Mouse (Mus musculus) forebrain, embryonic 16.5 days (tissue): ENCODE results near the gene Gfi1. TPM values are rescaled to one million over a fixed set of nuclear protein-coding genes. Genes with fewer than 3 reads are reported as not detected.

Experiments
- ATAC-seq: fragments of 200-750 bp; cut with Nextera tagmentation; 2 replicates; pipeline ENCODE4 v1.8.0; 2017; ENCODE audit warnings: mild to moderate bottlenecking, moderate library complexity
- H3K27ac ChIP-seq: fragments of 300-500 bp; sonication (generic); 2 replicates; pipeline ENCODE4 v1.5.1; 2014; ENCODE audit warnings: low read length, control low read depth
- H3K27me3 ChIP-seq: fragments of 300-500 bp; sonication (generic); replicated peaks from 2 replicates; pipeline ENCODE4 v1.6.1; 2014; ENCODE audit warnings: low read length; ENCODE audit not compliant: control insufficient read depth, insufficient read depth
- H3K36me3 ChIP-seq: fragments of 300-500 bp; sonication (generic); 2 replicates; pipeline ENCODE4 v1.6.1; 2014; ENCODE audit not compliant: control insufficient read depth, insufficient read depth
- H3K4me1 ChIP-seq: fragments of 300-500 bp; sonication (generic); replicated peaks from 2 replicates; pipeline ENCODE4 v1.6.1; 2014; ENCODE audit warnings: low read length; ENCODE audit not compliant: control insufficient read depth, insufficient read depth
- H3K4me2 ChIP-seq: fragments of 300-500 bp; sonication (generic); 2 replicates; pipeline ENCODE4 v1.6.1; 2014; ENCODE audit warnings: mild to moderate bottlenecking, low read length, control low read depth
- H3K4me3 ChIP-seq: fragments of 300-500 bp; sonication (generic); replicated peaks from 2 replicates; pipeline ENCODE4 v1.5.1; 2014; ENCODE audit warnings: mild to moderate bottlenecking, low read length, control low read depth
- H3K9ac ChIP-seq: fragments of 300-500 bp; sonication (generic); replicated peaks from 2 replicates; pipeline ENCODE4 v1.6.1; 2014; ENCODE audit warnings: low read depth, low read length, control low read depth
- H3K9me3 ChIP-seq: fragments of 300-500 bp; sonication (generic); 2 replicates; pipeline ENCODE4 v1.6.1; 2016; ENCODE audit warnings: low read length; ENCODE audit not compliant: control insufficient read depth
- WGBS: fragments of 180-500 bp; shearing (Covaris S2); extraction: QIAGEN DNeasy Blood & Tissue Kit; methylation state at CpG from one replicate; pipeline ENCODE4 v1.1.7; 2014; 5-methylcytosine and 5-hydroxymethylcytosine counted together
- polyA plus RNA-seq: library from polyadenylated mRNA; unstranded; fragments of >200 nt; fragmentation: Nextera tagmentation; extraction: Ambion mirVana; gene quantifications from 2 replicates; pipeline ENCODE4 v1.2.1, GENCODE M21; 2015

The Gfi1 gene
- polyA plus RNA-seq, 1 experiment from 2014 or later = not detected

- Histone ChIP-seq H3K4me1 (peaks cover 44% of the 10 kb centered on the region), H3K9me3 (peaks cover 3% of the 10 kb centered on the region; the same call in 1 of the 2 replicates), H3K27ac (no peak overlapping the region), H3K4me3 (peak overlapping the region; percentile 8; the same call in 1 of the 2 replicates), H3K4me2 (peak overlapping the region; percentile 17; the same call in 1 of the 2 replicates), H3K27me3 (peaks cover 67% of the 10 kb centered on the region), H3K9ac (no peak overlapping the region), H3K36me3 (no peaks in the 10 kb centered on the region)
- WGBS = under 1% methylated on average over 52 of the region's 52 CpGs
- ATAC-seq = peak; percentile 13; the same call in 1 of the 2 replicates
Measured at GRCm38 (mm10) chr5:107724661-107725434, 988 bp downstream of the Gfi1 start.

GRCm38 (mm10) chr5:107723541-107724511 lies 2.0 kb downstream of the Gfi1 start:
- no peaks in the 10 kb centered on the region for H3K36me3 ChIP-seq
- peaks cover 44% of the 10 kb centered on the region for H3K4me1 ChIP-seq
- peak overlapping the region; percentile 15; the same call in 1 of the 2 replicates for H3K4me2 ChIP-seq
- peaks cover 3% of the 10 kb centered on the region; the same call in 1 of the 2 replicates for H3K9me3 ChIP-seq
- H3K27me3 ChIP-seq = peaks cover 75% of the 10 kb centered on the region
- H3K9ac ChIP-seq = no peak overlapping the region
- no peak for ATAC-seq
- no peak overlapping the region; the same call in 1 of the 2 replicates for H3K4me3 ChIP-seq
- 1% methylated on average over 45 of the region's 49 CpGs for WGBS
- no peak overlapping the region for H3K27ac ChIP-seq

GRCm38 (mm10) chr5:107722661-107723532 lies 2.9 kb downstream of the Gfi1 start:
- no peak for ATAC-seq
- no peak overlapping the region; the same call in 1 of the 2 replicates for H3K4me3 ChIP-seq
- no peak overlapping the region for H3K9ac ChIP-seq
- H3K4me1 ChIP-seq = peaks cover 44% of the 10 kb centered on the region
- H3K27me3 ChIP-seq = peaks cover 72% of the 10 kb centered on the region
- no peak overlapping the region for H3K27ac ChIP-seq
- no peaks in the 10 kb centered on the region for H3K9me3 ChIP-seq
- H3K36me3 ChIP-seq = no peaks in the 10 kb centered on the region
- under 1% methylated on average over 34 of the region's 34 CpGs for WGBS
- H3K4me2 ChIP-seq = peak overlapping the region; percentile 15; the same call in 1 of the 2 replicates

- H3K9ac ChIP-seq = no peak overlapping the region
- peaks cover 78% of the 10 kb centered on the region for H3K27me3 ChIP-seq
Measured at GRCm38 (mm10) chr5:107721638-107722011, 4.2 kb downstream of the Gfi1 start.

GRCm38 (mm10) chr5:107720991-107721637 lies 4.7 kb downstream of the Gfi1 start:
- H3K36me3 ChIP-seq = no peaks in the 10 kb centered on the region
- H3K9me3 ChIP-seq = no peaks in the 10 kb centered on the region
- H3K9ac ChIP-seq = no peak overlapping the region
- H3K27me3 ChIP-seq = peaks cover 75% of the 10 kb centered on the region
- H3K4me1 ChIP-seq = peaks cover 37% of the 10 kb centered on the region
- ATAC-seq = 0 out of 2 replicates have a peak, but pooled peaks have one; percentile 2
- WGBS = under 1% methylated on average over 57 of the region's 58 CpGs
- H3K4me3 ChIP-seq = peak overlapping the region; percentile 29
- no peak overlapping the region for H3K27ac ChIP-seq
- H3K4me2 ChIP-seq = peak overlapping the region; percentile 54

More at GRCm38 (mm10) chr5:107721638-107722011, 4.2 kb downstream of the Gfi1 start:
- no peaks in the 10 kb centered on the region for H3K36me3 ChIP-seq
- H3K4me3 ChIP-seq = peak overlapping the region; percentile 29
- peak overlapping the region; percentile 54 for H3K4me2 ChIP-seq
- no peak overlapping the region for H3K27ac ChIP-seq
- peak; percentile 22; the same call in 1 of the 2 replicates for ATAC-seq
- no peaks in the 10 kb centered on the region for H3K9me3 ChIP-seq
- peaks cover 42% of the 10 kb centered on the region for H3K4me1 ChIP-seq
- 0% methylated on average over 33 of the region's 33 CpGs for WGBS

GRCm38 (mm10) chr5:107720511-107720910 lies 5.3 kb downstream of the Gfi1 start:
- Histone ChIP-seq H3K4me2 (no peak overlapping the region), H3K9ac (no peak overlapping the region), H3K4me3 (no peak overlapping the region), H3K27ac (no peak overlapping the region), H3K4me1 (peaks cover 32% of the 10 kb centered on the region), H3K9me3 (no peaks in the 10 kb centered on the region), H3K36me3 (no peaks in the 10 kb centered on the region), H3K27me3 (peaks cover 69% of the 10 kb centered on the region)
- WGBS = 5% methylated on average over 5 of the region's 5 CpGs
- ATAC-seq = no peak

GRCm38 (mm10) chr5:107719786-107720185 lies 6.0 kb downstream of the Gfi1 start:
- Histone ChIP-seq H3K27ac (no peak overlapping the region), H3K27me3 (peaks cover 64% of the 10 kb centered on the region), H3K9me3 (no peaks in the 10 kb centered on the region), H3K9ac (no peak overlapping the region), H3K4me1 (peaks cover 25% of the 10 kb centered on the region), H3K4me2 (no peak overlapping the region), H3K36me3 (no peaks in the 10 kb centered on the region), H3K4me3 (no peak overlapping the region)
- ATAC-seq = no peak
- WGBS = 29% methylated on average over 1 of the region's 1 CpGs

- Histone ChIP-seq H3K4me2 (no peak overlapping the region), H3K27ac (no peak overlapping the region), H3K9ac (no peak overlapping the region), H3K27me3 (peaks cover 60% of the 10 kb centered on the region), H3K36me3 (no peaks in the 10 kb centered on the region), H3K4me3 (no peak overlapping the region), H3K4me1 (peaks cover 21% of the 10 kb centered on the region), H3K9me3 (no peaks in the 10 kb centered on the region)
- ATAC-seq = no peak
- WGBS = 13% methylated on average over 3 of the region's 3 CpGs
Measured at GRCm38 (mm10) chr5:107719209-107719608, 6.6 kb downstream of the Gfi1 start.
